Mouse (Mus musculus) heart, adult 2 months (tissue): ENCODE data around the gene Olfr568.

Source experiments
- CTCF ChIP-seq: fragments of 200-600 bp; IDR thresholded peaks from 2 replicates; pipeline ENCODE4 v1.8.1; 2022; ENCODE audit warnings: antibody characterized with exemption, mild to moderate bottlenecking, moderate library complexity
- POLR2A ChIP-seq: fragments of 200-500 bp; IDR thresholded peaks from 2 replicates; pipeline ENCODE4 v1.6.1; 2011; ENCODE audit warnings: mild to moderate bottlenecking, low read depth, low read length, control low read depth; ENCODE audit not compliant: insufficient read depth

DNA sequence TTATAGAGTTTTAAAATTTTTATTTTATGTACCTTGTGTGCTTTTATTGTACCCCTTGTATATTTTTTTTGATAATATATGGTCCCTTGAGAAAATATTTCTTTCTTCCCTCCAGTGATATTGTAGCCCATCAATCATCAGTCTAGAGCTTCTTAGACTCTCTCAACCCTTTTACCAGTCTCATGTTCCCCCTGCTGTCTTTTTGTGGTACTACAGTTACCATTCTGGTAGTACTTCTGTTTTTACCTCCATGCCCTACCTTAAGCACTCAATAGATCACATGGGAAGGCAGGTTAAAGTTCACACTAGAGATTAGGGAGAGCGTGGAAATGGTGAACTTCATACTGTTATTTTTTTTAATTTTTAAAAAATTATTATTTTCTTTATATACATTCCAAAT is 42.7 kb downstream of the Olfr568 start:
- TF ChIP-seq CTCF (peak; percentile 71), POLR2A (no peak)
